Mouse (Mus musculus) olfactory bulb, adult 2 months (tissue): ENCODE measurements around the gene Dock8.

Source experiments
- CTCF ChIP-seq: fragments of 200-500 bp; IDR thresholded peaks from 2 replicates; pipeline ENCODE4 v1.5.1; 2012; ENCODE audit warnings: low read depth, mild to moderate bottlenecking, low read length, moderate library complexity; ENCODE audit not compliant: insufficient read depth
- POLR2A ChIP-seq: fragments of 200-500 bp; IDR thresholded peaks from 2 replicates; pipeline ENCODE4 v1.6.1; 2012; ENCODE audit warnings: mild to moderate bottlenecking, low read depth, low read length, moderate library complexity; ENCODE audit not compliant: insufficient read depth

GRCm38 (mm10) chr19:25098941-25099340 is 99.6 kb downstream of the Dock8 start:
- no peak for TF ChIP-seq CTCF
- no peak for TF ChIP-seq POLR2A
